Mouse (Mus musculus): Measurements from ENCODE around the gene Actl6b.

DNA sequence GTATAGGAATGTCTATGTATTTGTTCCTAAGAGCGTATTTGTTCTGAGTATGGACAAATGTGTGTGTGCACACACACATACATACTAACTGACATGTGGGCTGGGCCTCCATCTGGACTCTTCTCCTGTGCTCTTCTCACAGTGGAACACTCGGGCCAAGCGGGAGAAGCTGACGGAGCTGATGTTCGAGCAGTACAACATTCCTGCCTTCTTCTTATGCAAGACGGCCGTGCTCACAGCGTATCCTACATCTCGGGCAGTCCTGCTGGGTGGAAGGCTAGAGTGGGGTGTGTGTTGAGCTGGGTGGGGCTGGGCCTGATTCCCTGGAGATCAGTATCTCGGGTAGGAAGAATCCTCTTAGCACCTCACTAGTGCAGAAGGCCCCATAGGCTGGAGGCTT lies 9.6 kb downstream of the Actl6b start:
- TF ChIP-seq EP300 (IDR thresholded peaks at IDR 0.05; ENCODE audit: low read depth) (no peak), CTCF (IDR thresholded peaks at IDR 0.05; ENCODE audit: low read depth) (no peak)
